Mouse (Mus musculus) spleen, adult 2 months (tissue): ENCODE measurements around the gene Plscr1.

Experiments used
- CTCF ChIP-seq: fragments of 200-500 bp; IDR thresholded peaks from 2 replicates; pipeline ENCODE4 v1.5.1; 2011; ENCODE audit warnings: mild to moderate bottlenecking, inconsistent platforms; ENCODE audit not compliant: insufficient read depth, insufficient read length, insufficient replicate concordance; ENCODE audit errors: extremely low read depth
- POLR2A ChIP-seq: fragments of 200-500 bp; IDR thresholded peaks from 2 replicates; pipeline ENCODE4 v1.6.1; 2011; ENCODE audit warnings: low read depth, low read length, inconsistent platforms

DNA sequence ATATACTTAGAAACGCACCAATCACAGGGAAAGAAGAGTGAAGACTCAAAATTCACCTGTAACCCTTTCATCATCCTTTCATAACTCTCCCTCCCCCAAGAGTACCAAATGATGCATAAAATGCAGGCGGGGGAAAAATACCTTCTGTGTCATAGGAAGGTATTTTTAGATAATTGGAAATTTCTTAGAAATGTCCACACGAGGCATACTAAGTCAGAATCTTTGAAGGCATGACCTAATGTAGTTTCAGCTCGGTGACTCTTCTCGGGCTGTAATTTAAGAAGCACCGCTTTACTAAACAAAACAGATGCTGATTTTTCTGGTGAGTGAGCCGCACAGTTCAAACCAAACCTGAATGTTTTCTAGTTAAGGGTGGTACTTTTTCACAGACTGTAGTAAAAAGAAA, at the start of gene Plscr1:
- no peak for TF ChIP-seq POLR2A
- no peak for TF ChIP-seq CTCF
